Mouse (Mus musculus): ENCODE measurements around the gene Cyb561d2.

The Cyb561d2 gene

GRCm38 (mm10) chr9:107550491-107551116 is 8.6 kb upstream of the Cyb561d2 start:
- DNase-seq (ENCODE audit: extremely low spot score), result no peak

GRCm38 (mm10) chr9:107549297-107550074 is 7.5 kb upstream of the Cyb561d2 start:
- no peak for DNase-seq (ENCODE audit: extremely low spot score)

GRCm38 (mm10) chr9:107548820-107549219 is 6.8 kb upstream of the Cyb561d2 start:
- no peak for DNase-seq (ENCODE audit: extremely low spot score)

GRCm38 (mm10) chr9:107547957-107548356 is 6.0 kb upstream of the Cyb561d2 start:
- DNase-seq (ENCODE audit: extremely low spot score), result no peak

GRCm38 (mm10) chr9:107547026-107547425 is 5.0 kb upstream of the Cyb561d2 start, which contains the start of gene Zmynd10:
Zmynd10 (plus strand) TSS chr9:107547298.
- peak; percentile 84 for DNase-seq (ENCODE audit: extremely low spot score)

- DNase-seq (ENCODE audit: extremely low spot score), result peak; percentile 78
Observed at GRCm38 (mm10) chr9:107545602-107546001, 3.6 kb upstream of the Cyb561d2 start.

- DNase-seq (ENCODE audit: extremely low spot score), result no peak
Observed at GRCm38 (mm10) chr9:107545199-107545598, 3.2 kb upstream of the Cyb561d2 start.

- DNase-seq (ENCODE audit: extremely low spot score), result no peak
Observed at GRCm38 (mm10) chr9:107544729-107545128, 2.7 kb upstream of the Cyb561d2 start.

GRCm38 (mm10) chr9:107544196-107544700 is 2.3 kb upstream of the Cyb561d2 start:
- no peak for DNase-seq (ENCODE audit: extremely low spot score)

- DNase-seq (ENCODE audit: extremely low spot score), result no peak
Observed at GRCm38 (mm10) chr9:107543299-107543698, 1.3 kb upstream of the Cyb561d2 start.

GRCm38 (mm10) chr9:107542721-107543120 is 728 bp upstream of the Cyb561d2 start:
- no peak for DNase-seq (ENCODE audit: extremely low spot score)

GRCm38 (mm10) chr9:107542352-107542686 is 326 bp upstream of the Cyb561d2 start:
- no peak for DNase-seq (ENCODE audit: extremely low spot score)

GRCm38 (mm10) chr9:107541005-107541404 is 988 bp downstream of the Cyb561d2 start:
- DNase-seq (ENCODE audit: extremely low spot score), result no peak

- DNase-seq (ENCODE audit: extremely low spot score), result no peak
Observed at GRCm38 (mm10) chr9:107540420-107540819, 1.6 kb downstream of the Cyb561d2 start.

GRCm38 (mm10) chr9:107539940-107540339 is 2.1 kb downstream of the Cyb561d2 start:
- no peak for DNase-seq (ENCODE audit: extremely low spot score)

GRCm38 (mm10) chr9:107538711-107539110 is 3.3 kb downstream of the Cyb561d2 start:
- no peak for DNase-seq (ENCODE audit: extremely low spot score)

GRCm38 (mm10) chr9:107538231-107538630 is 3.8 kb downstream of the Cyb561d2 start:
- no peak for DNase-seq (ENCODE audit: extremely low spot score)

GRCm38 (mm10) chr9:107534408-107535202 is 7.4 kb downstream of the Cyb561d2 start:
- DNase-seq (ENCODE audit: extremely low spot score), result no peak

GRCm38 (mm10) chr9:107533791-107534407 is 8.1 kb downstream of the Cyb561d2 start, which contains the start of gene Tmem115:
Tmem115 (plus strand) TSS chr9:107533945.
- peak; percentile 87 for DNase-seq (ENCODE audit: extremely low spot score)

GRCm38 (mm10) chr9:107526198-107527026 is 15.6 kb downstream of the Cyb561d2 start:
- peak; percentile 95 for DNase-seq (ENCODE audit: extremely low spot score)

GRCm38 (mm10) chr9:107522400-107522711 is 19.6 kb downstream of the Cyb561d2 start:
- DNase-seq (ENCODE audit: extremely low spot score), result no peak
